Mouse (Mus musculus): ENCODE measurements around the gene Gm9999. TPM values are rescaled to one million over a fixed set of nuclear protein-coding genes. Genes with fewer than 3 reads are reported as not detected.

Gene Gm9999
- polyA plus RNA-seq (2017; shearing (Covaris generic)), result not detected

DNA sequence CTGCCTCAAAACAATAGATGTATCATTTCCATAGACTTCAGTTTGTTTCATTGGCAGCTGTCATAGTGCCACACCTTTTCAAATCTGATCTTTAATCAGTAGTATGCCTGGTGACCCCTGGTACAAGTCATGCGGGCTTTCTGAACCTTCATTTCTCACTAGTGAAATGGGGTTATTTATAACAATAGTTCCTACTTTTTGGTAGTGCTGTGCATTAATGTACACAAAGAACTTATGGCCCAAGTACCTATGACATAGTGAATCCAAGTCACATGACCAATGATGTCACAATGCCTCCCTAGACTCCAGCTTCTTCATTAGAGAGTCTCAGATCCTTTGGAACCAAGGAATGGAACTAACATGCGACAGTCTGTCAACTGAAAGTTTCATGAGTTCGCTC, at the start of gene Gm9999:
Gm9999 (plus strand) TSS at position 301 of the 400 bp plus-strand sequence.

GRCm38 (mm10) chr7:46957831-46958691, 25.3 kb upstream of the Gm9999 start, which contains the start of gene Uevld:
Uevld (minus strand) TSS chr7:46958527.

GRCm38 (mm10) chr7:47008168-47008993, 25.0 kb downstream of the Gm9999 start, which contains the start of gene Spty2d1:
Spty2d1 (minus strand) TSS chr7:47008411.

Other genes with a start within 250 kb of the Gm9999 start
- gene Saa1, start 240.6 kb upstream of the Gm9999 start, polyA plus RNA-seq (2017; shearing (Covaris generic)), result 0.51 TPM
- not detected for gene Saa2, start 231.8 kb upstream of the Gm9999 start, polyA plus RNA-seq (2017; shearing (Covaris generic))
- gene Hps5, start 187.5 kb upstream of the Gm9999 start, polyA plus RNA-seq (2017; shearing (Covaris generic)), result 36.6 TPM
- gene Gtf2h1, start 187.5 kb upstream of the Gm9999 start, polyA plus RNA-seq (2017; shearing (Covaris generic)), result 45.1 TPM
- 980 TPM for gene Ldha, start 142.1 kb upstream of the Gm9999 start, polyA plus RNA-seq (2017; shearing (Covaris generic))
- gene Ldhc, start 122.4 kb upstream of the Gm9999 start, polyA plus RNA-seq (2017; shearing (Covaris generic)), result not detected
- gene Tsg101, start 63.6 kb upstream of the Gm9999 start, polyA plus RNA-seq (2017; shearing (Covaris generic)), result 113 TPM
- gene Uevld, start 25.1 kb upstream of the Gm9999 start, polyA plus RNA-seq (2017; shearing (Covaris generic)), result 5.5 TPM
- gene Spty2d1, start 24.8 kb downstream of the Gm9999 start, polyA plus RNA-seq (2017; shearing (Covaris generic)), result 93.0 TPM
- 4.7 TPM for gene Tmem86a, start 67.0 kb downstream of the Gm9999 start, polyA plus RNA-seq (2017; shearing (Covaris generic))
- 1.0 TPM for gene Ptpn5, start 150.1 kb downstream of the Gm9999 start, polyA plus RNA-seq (2017; shearing (Covaris generic))
- gene Mrgpra6, start 221.3 kb downstream of the Gm9999 start, polyA plus RNA-seq (2017; shearing (Covaris generic)), result not detected